Mouse (Mus musculus) thymus, postnatal 10 days (tissue): ENCODE data around the gene Mon1a.

Experiments
- DNase-seq, 2 experiments: peaks; one replicate each; pipeline ENCODE4 v3.0.0; 2021; ENCODE audit warnings: low spot score in 2 of 2

Gene Mon1a

GRCm38 (mm10) chr9:107949184-107949921 lies 61.4 kb downstream of the Mon1a start:
- DNase-seq = no peak

GRCm38 (mm10) chr9:107949922-107950235 lies 61.9 kb downstream of the Mon1a start, which contains the start of gene Traip:
Gene Traip (plus strand): TSS chr9:107950136.
- no peak for DNase-seq

- peak; percentile 77 to 84 for DNase-seq
Measured at GRCm38 (mm10) chr9:107950460-107951355, 62.8 kb downstream of the Mon1a start.
